Comparison of ENCODE assay signal across 8 mouse cellular contexts in the genomic region with DNA sequence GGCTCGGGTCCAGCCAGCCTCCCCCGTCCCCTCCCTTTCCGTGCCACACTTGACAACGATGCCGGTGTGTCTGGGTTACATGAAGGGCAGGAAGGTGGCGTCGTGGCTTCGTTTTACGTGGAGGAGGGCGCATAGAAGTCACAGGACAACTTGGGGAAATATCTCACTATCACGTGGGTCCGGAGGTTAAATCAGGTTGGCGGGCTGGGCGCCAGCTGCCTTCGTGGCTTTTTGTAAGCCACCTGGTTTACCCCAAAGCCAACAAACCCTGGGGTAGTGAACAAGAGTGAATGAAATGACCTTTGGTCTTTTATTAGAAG. TPM values are rescaled to one million over a fixed set of nuclear protein-coding genes. Genes with fewer than 3 reads are reported as not detected.
DNase-seq lines count a peak whose midpoint lies in the region; ATAC-seq and TF ChIP-seq lines count a peak whose summit lies in the region.

No protein-coding gene starts in this region.

- no peaks in the 10 kb centered on the region for H3K9me3 ChIP-seq in lung, embryonic 16.5 days (ENCODE audit: control insufficient read depth, low read length)

- DNase-seq in CD4-positive helper T cell, adult 2 months (ENCODE audit: low read depth, low spot score), result peak; percentile 91
- peak; percentile 68 for DNase-seq in MN1 (ENCODE audit: low spot score)
- peak; percentile 56 for DNase-seq in embryo, embryonic 11 days
- DNase-seq in heart, adult 8-10 months (ENCODE audit: low spot score), result peak; percentile 60
- DNase-seq in kidney, adult 8-10 months, result peak; percentile 71 to 79
- DNase-seq in right cerebral cortex, postnatal 25 days, result no peak

- H3K27ac ChIP-seq in lung, embryonic 16.5 days (ENCODE audit: low read length), result peak overlapping the region; percentile 31; the same call in 1 of the 2 replicates
- peak overlapping the region; percentile 61 for H3K27ac ChIP-seq in small intestine, adult 2 months (ENCODE audit: insufficient read depth, low read depth, low read length)

- no peak for ATAC-seq in lung, embryonic 16.5 days (ENCODE audit: low read depth)

- no peak for TF ChIP-seq POLR2A in small intestine, adult 2 months (IDR thresholded peaks at IDR 0.05; ENCODE audit: low read depth, low read length)

- peak overlapping the region; percentile 64 for H3K9ac ChIP-seq in lung, embryonic 16.5 days (ENCODE audit: low read length)

- H3K4me3 ChIP-seq in lung, embryonic 16.5 days (ENCODE audit: low read length), result peak overlapping the region; percentile 82
- peak overlapping the region; percentile 78 for H3K4me3 ChIP-seq in small intestine, adult 2 months (ENCODE audit: low read depth, low read length)

- H3K4me1 ChIP-seq in lung, embryonic 16.5 days (replicated peaks; ENCODE audit: control insufficient read depth, insufficient read depth, low read length), result peaks cover 20% of the 10 kb centered on the region
- H3K4me1 ChIP-seq in small intestine, adult 2 months (ENCODE audit: control insufficient read depth, insufficient read depth, insufficient read length, low read length), result peaks cover 8% of the 10 kb centered on the region

- no peaks in the 10 kb centered on the region for H3K36me3 ChIP-seq in lung, embryonic 16.5 days (ENCODE audit: control insufficient read depth, insufficient read depth, low read length)
- H3K36me3 ChIP-seq in small intestine, adult 2 months (ENCODE audit: control insufficient read depth, insufficient read depth, low read length), result no peaks in the 10 kb centered on the region; the same call in 1 of the 2 replicates

- WGBS in lung, embryonic 16.5 days, result under 1% methylated on average over 15 of the region's 15 CpGs
- under 1% methylated on average over 15 of the region's 15 CpGs for WGBS in small intestine, adult 2 months

- peak overlapping the region; percentile 99 for H3K4me2 ChIP-seq in lung, embryonic 16.5 days (ENCODE audit: low read depth, low read length)

- TF ChIP-seq CTCF in small intestine, adult 2 months (IDR thresholded peaks at IDR 0.05; ENCODE audit: extremely low read depth, insufficient read length, insufficient replicate concordance, low read depth, low read length), result no peak

- no peaks in the 10 kb centered on the region for H3K27me3 ChIP-seq in lung, embryonic 16.5 days (ENCODE audit: control insufficient read depth, insufficient read depth, low read depth, low read length)
- H3K27me3 ChIP-seq in small intestine, adult 2 months (ENCODE audit: control insufficient read depth, insufficient read depth, low read length), result no peaks in the 10 kb centered on the region

RNA-seq across cellular contexts. Expression of a gene that starts 1.3 kb away (rescaled TPM):
- total RNA-seq in heart, adult 8-10 months (2022), result 10 to 100 TPM; 21.5 to 30.1 (median 24.2) TPM
- polyA plus RNA-seq in lung, embryonic 16.5 days (2015; fragmentation: Nextera tagmentation; extraction: Ambion mirVana), result 33.8 and 38.6 TPM in 2 replicates
- 4.8 and 6.7 TPM in 2 replicates for polyA plus RNA-seq in small intestine, adult 2 months (2012; rRNA removed)

RNA-seq across cellular contexts. Expression of a gene that starts 3.5 kb away (rescaled TPM):
- total RNA-seq in heart, adult 8-10 months (2022), result 1 to 10 TPM in 2 of 4 experiments, under 1 TPM in 2; 0.83 to 1.8 (median 0.97) TPM
- polyA plus RNA-seq in lung, embryonic 16.5 days (2015; fragmentation: Nextera tagmentation; extraction: Ambion mirVana), result 6.3 and 8.0 TPM in 2 replicates
- 3.1 and 6.6 TPM in 2 replicates for polyA plus RNA-seq in small intestine, adult 2 months (2012; rRNA removed)

RNA-seq across cellular contexts. Expression of a gene that starts 14.9 kb away (rescaled TPM):
- 100 to 1,000 TPM; 231 to 252 (median 245) TPM for total RNA-seq in heart, adult 8-10 months (2022)
- polyA plus RNA-seq in lung, embryonic 16.5 days (2015; fragmentation: Nextera tagmentation; extraction: Ambion mirVana), result 2.0 and 2.3 TPM in 2 replicates
- 3.1 and 5.9 TPM in 2 replicates for polyA plus RNA-seq in small intestine, adult 2 months (2012; rRNA removed)

RNA-seq across cellular contexts. Expression of a gene that starts 40.1 kb away (rescaled TPM):
- not detected for total RNA-seq in heart, adult 8-10 months (2022)
- 0.30 and 0.41 TPM in 2 replicates for polyA plus RNA-seq in lung, embryonic 16.5 days (2015; fragmentation: Nextera tagmentation; extraction: Ambion mirVana)
- polyA plus RNA-seq in small intestine, adult 2 months (2012; rRNA removed), result 0.15 and 0.42 TPM in 2 replicates
